Mouse (Mus musculus): ENCODE data around the gene C1qtnf5. TPM values are rescaled to one million over a fixed set of nuclear protein-coding genes. Genes with fewer than 3 reads are reported as not detected.

C1qtnf5 gene
- 10 to 100 TPM in 1 of 4 experiments, 1 to 10 TPM in 3; 7.6 to 12.9 (median 8.9) TPM for total RNA-seq (2022)

- DNase-seq (ENCODE audit: low spot score) = peak; percentile 91
Measured at GRCm38 (mm10) chr9:44107110-44107509, at the start of gene C1qtnf5. Gene C1qtnf5 (plus strand): TSS chr9:44107245.

- no peak for DNase-seq (ENCODE audit: low spot score)
Measured at GRCm38 (mm10) chr9:44058606-44059005, 48.4 kb upstream of the C1qtnf5 start.

GRCm38 (mm10) chr9:44065177-44065576 lies 41.9 kb upstream of the C1qtnf5 start:
- no peak for DNase-seq (ENCODE audit: low spot score)

DNA sequence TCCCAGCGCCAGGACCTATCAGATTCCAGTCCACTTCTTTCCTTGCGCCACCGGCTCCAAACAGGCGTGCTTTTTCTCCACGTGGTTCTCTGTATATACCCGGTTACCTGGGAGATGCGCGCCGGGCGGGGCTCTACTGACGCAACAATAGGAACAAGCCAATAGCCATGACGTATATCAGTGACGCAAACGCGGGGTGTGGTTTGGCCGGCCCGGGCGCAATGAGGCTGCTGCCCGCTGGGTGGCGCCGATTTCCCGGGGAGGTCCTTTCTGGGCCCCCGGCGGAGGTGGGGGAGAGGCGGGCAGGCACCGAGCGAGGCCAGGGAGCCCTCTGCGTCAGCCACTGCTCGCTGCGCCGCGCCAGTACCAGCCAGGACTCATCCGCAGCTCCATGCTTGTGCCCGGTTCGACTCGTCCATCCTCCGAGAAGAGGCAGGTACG lies 40.2 kb upstream of the C1qtnf5 start, which contains the start of gene Usp2:
Gene Usp2, plus strand, starts transcription at position 237 of the 441 bp plus-strand sequence.
- DNase-seq (ENCODE audit: low spot score) = peak; percentile 99

DNA sequence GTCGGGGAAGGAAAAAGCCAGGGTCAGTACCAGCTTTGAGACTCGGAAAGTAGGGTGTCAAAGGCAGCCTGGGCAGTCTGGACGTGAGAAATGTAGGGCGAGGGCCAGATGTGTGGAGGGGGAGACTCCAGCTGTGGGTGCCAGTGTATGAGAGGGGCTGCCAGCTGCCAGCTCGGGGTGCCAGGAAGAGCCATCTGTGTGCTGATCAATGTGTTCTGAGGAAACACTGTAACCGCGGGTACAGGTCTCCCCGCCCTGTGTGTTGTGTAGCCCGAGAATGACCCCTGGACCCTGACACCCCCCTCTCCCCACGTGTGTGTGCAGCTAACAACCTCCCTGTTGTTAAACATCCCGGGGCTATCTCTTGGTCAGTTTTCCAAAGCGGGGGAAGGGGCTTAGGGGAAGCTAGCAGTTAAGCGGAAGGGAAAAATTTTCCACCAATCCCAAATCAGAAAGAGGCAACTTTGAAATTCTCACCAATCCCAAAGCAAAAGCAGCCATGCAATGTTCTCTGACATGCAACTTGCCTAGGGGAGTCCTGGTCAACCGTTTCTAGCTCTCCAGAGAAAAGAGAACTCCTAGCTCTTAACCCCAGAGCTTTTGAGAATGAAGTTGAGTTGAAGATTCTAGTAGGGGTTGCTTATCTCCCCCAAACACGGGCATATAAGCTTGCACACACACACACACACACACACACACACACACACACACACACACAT lies 39.6 kb upstream of the C1qtnf5 start:
- DNase-seq (ENCODE audit: low spot score) = no peak

- no peak for DNase-seq (ENCODE audit: low spot score)
Measured at GRCm38 (mm10) chr9:44067960-44068330, 39.1 kb upstream of the C1qtnf5 start.

DNA sequence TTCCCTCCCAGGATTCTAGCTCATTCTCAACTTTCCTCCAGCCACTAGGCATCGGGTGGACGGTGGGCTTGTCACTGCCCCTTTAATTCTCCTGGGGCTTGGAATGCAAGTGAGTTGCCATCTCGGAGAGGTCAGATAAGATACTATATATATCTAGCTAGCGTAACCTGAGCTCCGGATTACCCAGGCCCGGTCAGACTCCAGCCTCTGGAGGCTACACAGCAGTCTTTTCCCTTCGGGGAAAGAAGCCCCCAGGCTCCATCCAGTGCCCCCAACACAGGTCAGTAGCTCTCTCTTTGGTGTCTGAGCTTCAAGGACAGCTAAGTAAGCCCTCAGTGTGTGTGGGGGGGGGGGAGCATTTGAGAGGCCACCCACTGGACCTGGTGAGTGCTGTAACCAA lies 37.8 kb upstream of the C1qtnf5 start:
- no peak for DNase-seq (ENCODE audit: low spot score)

GRCm38 (mm10) chr9:44070113-44070843 lies 36.8 kb upstream of the C1qtnf5 start:
- no peak for DNase-seq (ENCODE audit: low spot score)

DNA sequence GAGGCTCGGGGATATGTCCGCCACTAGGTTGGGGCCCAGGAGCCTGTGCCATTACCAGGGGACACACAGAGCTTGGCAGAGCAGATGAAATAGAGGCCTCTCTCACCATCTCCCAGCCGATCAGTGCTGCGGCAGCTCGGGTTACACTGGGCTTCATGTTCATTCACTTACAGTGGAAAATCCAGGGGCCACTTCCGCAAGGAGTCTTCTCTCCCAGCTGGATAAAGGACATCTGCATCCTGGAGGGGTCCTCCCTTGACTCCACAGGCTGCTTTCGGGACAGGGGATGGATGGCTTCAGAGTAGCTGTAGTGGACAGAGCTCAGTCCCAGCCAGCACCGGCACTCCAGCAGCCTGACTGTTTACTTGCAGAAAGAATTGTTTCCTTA lies 36.2 kb upstream of the C1qtnf5 start:
- DNase-seq (ENCODE audit: low spot score) = no peak

DNA sequence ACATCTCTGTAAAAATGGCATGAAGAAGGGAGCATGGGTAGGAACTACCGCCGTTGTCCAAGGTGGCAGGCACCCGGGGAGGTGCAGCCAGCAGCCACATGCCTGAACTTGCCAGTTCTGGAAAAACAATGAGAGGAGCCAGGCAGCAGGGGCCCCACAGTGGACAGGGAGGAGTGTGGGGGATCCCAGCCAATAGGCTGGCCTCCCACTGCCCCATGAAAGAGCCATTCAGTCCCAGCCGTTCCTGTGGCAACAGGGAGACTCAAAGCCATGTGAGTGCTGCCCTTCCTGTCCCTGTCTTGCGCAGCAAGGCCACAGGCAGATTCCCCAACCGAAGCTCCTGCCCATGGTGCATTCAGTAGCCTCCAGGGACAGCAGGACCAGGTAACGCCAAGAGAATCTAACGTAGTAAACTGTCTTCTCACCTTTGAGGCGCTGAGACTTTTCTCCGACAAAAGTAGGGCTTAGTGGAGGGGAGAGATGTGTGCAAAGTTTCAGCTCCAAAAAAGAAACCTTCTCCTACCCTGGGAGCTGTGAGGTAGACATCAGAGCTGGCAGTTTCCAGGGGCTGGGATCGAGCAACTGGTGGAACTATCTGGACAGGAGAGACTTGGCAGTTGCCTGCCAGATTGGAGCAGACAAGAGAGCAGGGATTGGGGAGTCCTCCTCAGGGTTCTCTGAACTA lies 35.0 kb upstream of the C1qtnf5 start:
- no peak for DNase-seq (ENCODE audit: low spot score)

DNA sequence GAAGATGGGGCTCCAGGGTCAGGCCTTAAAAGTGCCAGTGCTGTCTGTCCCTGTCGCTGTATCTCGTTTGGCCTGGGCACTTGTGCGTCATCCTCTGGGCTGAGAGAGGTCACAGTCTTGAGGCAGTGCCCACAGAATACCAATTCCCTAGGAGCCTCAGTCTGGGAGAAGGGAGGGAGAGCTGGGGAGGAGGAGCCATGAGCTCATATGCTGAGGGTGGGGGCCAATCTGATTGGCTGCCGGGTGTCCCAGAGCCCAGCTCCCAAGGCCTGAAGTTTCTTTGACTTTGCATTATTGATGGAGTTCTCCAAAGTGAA lies 34.5 kb upstream of the C1qtnf5 start:
- DNase-seq (ENCODE audit: low spot score) = peak; percentile 66

GRCm38 (mm10) chr9:44073115-44073514 lies 33.9 kb upstream of the C1qtnf5 start:
- DNase-seq (ENCODE audit: low spot score) = no peak

GRCm38 (mm10) chr9:44074395-44075275 lies 32.4 kb upstream of the C1qtnf5 start:
- DNase-seq (ENCODE audit: low spot score) = no peak

DNA sequence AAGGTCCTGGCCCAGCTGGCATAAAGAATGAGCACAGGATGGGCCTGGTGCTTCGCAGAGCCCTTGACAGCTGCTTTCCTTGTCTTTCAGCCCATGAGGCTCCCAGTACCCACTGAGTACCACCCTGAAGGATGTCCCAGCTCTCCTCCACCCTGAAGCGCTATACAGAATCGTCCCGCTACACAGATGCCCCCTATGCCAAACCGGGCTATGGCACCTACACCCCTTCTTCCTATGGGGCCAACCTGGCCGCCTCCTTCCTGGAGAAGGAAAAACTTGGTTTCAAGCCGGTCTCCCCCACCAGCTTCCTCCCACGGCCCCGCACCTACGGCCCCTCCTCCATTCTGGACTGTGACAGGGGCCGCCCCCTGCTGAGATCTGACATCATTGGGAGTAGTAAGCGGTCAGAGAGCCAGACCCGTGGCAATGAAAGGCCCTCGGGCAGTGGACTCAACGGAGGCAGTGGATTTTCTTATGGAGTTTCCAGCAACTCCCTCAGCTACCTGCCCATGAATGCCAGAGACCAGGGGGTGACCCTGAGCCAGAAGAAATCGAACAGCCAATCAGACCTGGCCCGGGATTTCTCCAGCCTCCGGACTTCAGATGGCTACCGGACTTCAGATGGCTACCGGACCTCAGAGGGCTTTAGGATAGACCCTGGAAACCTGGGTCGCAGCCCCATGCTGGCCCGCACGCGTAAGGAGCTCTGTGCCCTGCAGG lies 31.6 kb upstream of the C1qtnf5 start:
- no peak for DNase-seq (ENCODE audit: low spot score)

- no peak for DNase-seq (ENCODE audit: low spot score)
Measured at GRCm38 (mm10) chr9:44075996-44076763, 30.9 kb upstream of the C1qtnf5 start.

- peak; percentile 63 for DNase-seq (ENCODE audit: low spot score)
Measured at GRCm38 (mm10) chr9:44076764-44077120, 30.3 kb upstream of the C1qtnf5 start.

DNA sequence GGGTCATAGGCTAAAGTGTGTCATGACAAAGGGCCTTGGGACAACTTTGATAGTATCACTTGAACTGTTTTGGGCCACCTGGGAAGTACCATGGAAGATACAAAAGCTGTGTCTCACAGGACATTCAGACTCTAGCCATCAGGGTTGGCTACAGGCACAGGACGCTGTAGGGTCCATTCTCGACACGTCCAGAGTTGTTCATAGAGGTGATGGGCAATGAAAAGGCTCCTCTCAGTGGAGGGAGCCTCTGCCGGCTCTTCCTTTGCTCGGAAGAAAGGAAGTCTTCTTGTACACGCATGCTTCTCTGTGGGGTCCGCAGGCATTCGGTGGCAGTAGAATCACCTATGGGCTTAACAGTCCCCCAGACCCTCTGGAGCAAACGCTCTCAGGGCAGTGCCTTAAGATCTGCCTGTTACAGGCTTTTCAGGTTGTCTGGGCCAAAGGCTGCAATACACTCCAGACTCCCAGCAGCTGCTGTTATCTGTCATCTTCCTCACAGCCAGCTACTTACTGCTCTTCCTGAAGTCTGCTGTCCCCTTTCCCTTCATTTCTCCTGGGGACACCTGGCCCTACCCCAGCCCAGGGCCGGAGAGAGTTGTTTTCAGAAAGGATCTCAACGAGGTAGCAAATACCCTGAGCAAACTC lies 29.7 kb upstream of the C1qtnf5 start:
- DNase-seq (ENCODE audit: low spot score) = no peak

- DNase-seq (ENCODE audit: low spot score) = no peak
Measured at GRCm38 (mm10) chr9:44078136-44078797, 28.8 kb upstream of the C1qtnf5 start.
